Mouse (Mus musculus): Measurements from ENCODE around the gene Clpx. TPM values are rescaled to one million over a fixed set of nuclear protein-coding genes. Genes with fewer than 3 reads are reported as not detected.

Gene Clpx
- total and polyA plus RNA-seq, 3 experiments: 18.0 to 114 (median 98.8) TPM

DNA sequence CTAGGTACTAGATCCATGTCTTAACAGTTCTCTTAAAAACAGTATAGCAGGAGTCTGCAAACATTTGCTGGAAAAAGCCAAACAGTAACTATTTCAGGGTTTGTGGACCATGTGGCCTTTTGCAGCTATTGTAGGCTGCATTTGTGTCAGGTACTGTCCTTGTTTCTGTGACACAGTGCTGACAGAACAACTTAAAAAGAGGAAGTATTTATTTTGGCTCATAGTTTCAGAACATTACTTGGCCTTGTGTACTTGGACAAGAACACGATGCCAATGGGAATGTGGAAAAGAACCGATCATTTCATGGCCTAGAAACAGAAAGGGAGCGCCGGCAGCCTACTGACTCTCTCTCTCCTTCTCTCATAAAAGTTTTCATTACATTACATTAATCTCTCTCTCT lies 9.5 kb downstream of the Clpx start:
- 42% methylated on average over 4 of the region's 4 CpGs for WGBS
- Histone ChIP-seq H3K79me2 (replicated peaks; ENCODE audit: control insufficient read depth, insufficient read depth, low read length) (no peaks in the 10 kb centered on the region), H3K36me3 (ENCODE audit: control insufficient read depth, insufficient read depth, low read length) (peaks cover 55% of the 10 kb centered on the region), H3K4me3 (no peak overlapping the region), H3K9ac (ENCODE audit: low read depth, low read length) (no peak overlapping the region), H3K4me1 (ENCODE audit: control insufficient read depth, insufficient read depth, low read length) (peaks cover 13% of the 10 kb centered on the region), H3K27ac (peak overlapping the region; percentile 53), H3K27me3 (ENCODE audit: control insufficient read depth, insufficient read depth, low read length) (no peaks in the 10 kb centered on the region)
- no peak for DNase-seq
- intact Hi-C loops (cut with DNase I): no loop called here
- TF ChIP-seq POLR2A (IDR thresholded peaks at IDR 0.05; ENCODE audit: insufficient read depth, low read depth, low read length) (no peak), EP300 (IDR thresholded peaks at IDR 0.05; ENCODE audit: insufficient read depth, low read depth, low read length) (no peak), CTCF (IDR thresholded peaks at IDR 0.05) (no peak)

DNA sequence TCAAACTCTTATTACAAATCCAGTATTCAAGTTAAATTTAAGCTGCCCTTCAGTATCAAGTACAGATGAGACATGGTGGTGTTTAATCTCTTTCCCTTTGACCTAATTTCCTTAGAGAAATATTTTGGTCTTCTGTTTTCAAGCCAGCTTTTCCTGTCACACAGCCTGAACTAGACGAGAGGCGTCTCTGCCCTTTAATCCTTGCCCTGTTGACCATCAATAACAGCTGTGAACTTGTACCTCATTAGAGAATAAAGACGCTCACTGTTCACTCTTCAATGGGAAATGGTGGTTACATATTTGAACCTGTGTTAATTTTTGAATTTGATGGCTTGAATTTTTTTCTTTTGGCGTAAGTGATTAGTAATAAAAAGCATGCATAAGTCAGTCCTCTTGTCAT lies 10.2 kb downstream of the Clpx start:
- intact Hi-C loops (cut with DNase I): no loop called here
- DNase-seq: no peak
- Histone ChIP-seq H3K4me1 (ENCODE audit: control insufficient read depth, insufficient read depth, low read length) (peaks cover 13% of the 10 kb centered on the region), H3K9ac (ENCODE audit: low read depth, low read length) (no peak overlapping the region), H3K4me3 (no peak overlapping the region), H3K27me3 (ENCODE audit: control insufficient read depth, insufficient read depth, low read length) (no peaks in the 10 kb centered on the region), H3K36me3 (ENCODE audit: control insufficient read depth, insufficient read depth, low read length) (peaks cover 53% of the 10 kb centered on the region), H3K27ac (peak overlapping the region; percentile 53), H3K79me2 (replicated peaks; ENCODE audit: control insufficient read depth, insufficient read depth, low read length) (no peaks in the 10 kb centered on the region; the same call in 1 of the 2 replicates)
- WGBS: 24% methylated on average over 4 of the region's 4 CpGs
- TF ChIP-seq POLR2A (IDR thresholded peaks at IDR 0.05; ENCODE audit: insufficient read depth, low read depth, low read length) (no peak), EP300 (IDR thresholded peaks at IDR 0.05; ENCODE audit: insufficient read depth, low read depth, low read length) (no peak), CTCF (IDR thresholded peaks at IDR 0.05) (no peak)

DNA sequence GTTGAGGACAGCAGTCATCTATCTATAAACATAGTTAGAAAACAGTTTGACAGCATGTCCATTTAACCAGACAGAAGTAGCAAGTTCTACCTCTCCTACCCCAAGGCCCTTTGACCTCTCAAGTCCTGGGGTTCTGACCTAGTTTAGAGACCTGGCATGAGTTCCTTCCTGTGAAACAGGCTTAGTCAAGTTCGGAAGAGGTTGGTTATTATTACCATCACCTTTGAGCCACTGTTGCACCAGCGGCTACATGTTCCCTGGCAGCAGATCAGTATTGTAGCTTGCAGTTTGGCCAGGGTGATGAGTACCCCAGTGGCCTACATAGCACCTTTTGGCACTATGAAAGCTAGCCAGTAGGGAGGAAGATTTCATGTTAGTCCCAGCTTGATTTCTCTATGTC lies 12.6 kb downstream of the Clpx start:
- 56% methylated on average over 2 of the region's 2 CpGs for WGBS
- intact Hi-C loops (cut with DNase I): no loop called here
- TF ChIP-seq POLR2A (IDR thresholded peaks at IDR 0.05; ENCODE audit: insufficient read depth, low read depth, low read length): no peak
- TF ChIP-seq CTCF (IDR thresholded peaks at IDR 0.05): no peak
- 0 out of 2 replicates have a peak, but pooled peaks have one; percentile 18 for TF ChIP-seq EP300 (IDR thresholded peaks at IDR 0.05; ENCODE audit: insufficient read depth, low read depth, low read length)
- Histone ChIP-seq H3K4me3 (no peak overlapping the region), H3K36me3 (ENCODE audit: control insufficient read depth, insufficient read depth, low read length) (peaks cover 45% of the 10 kb centered on the region), H3K4me1 (ENCODE audit: control insufficient read depth, insufficient read depth, low read length) (peaks cover 12% of the 10 kb centered on the region), H3K27ac (peak overlapping the region; percentile 60), H3K79me2 (replicated peaks; ENCODE audit: control insufficient read depth, insufficient read depth, low read length) (no peaks in the 10 kb centered on the region; the same call in 1 of the 2 replicates), H3K27me3 (ENCODE audit: control insufficient read depth, insufficient read depth, low read length) (no peaks in the 10 kb centered on the region), H3K9ac (ENCODE audit: low read depth, low read length) (no peak overlapping the region)
- DNase-seq: peak in 1 of 2 experiments; percentile 59

DNA sequence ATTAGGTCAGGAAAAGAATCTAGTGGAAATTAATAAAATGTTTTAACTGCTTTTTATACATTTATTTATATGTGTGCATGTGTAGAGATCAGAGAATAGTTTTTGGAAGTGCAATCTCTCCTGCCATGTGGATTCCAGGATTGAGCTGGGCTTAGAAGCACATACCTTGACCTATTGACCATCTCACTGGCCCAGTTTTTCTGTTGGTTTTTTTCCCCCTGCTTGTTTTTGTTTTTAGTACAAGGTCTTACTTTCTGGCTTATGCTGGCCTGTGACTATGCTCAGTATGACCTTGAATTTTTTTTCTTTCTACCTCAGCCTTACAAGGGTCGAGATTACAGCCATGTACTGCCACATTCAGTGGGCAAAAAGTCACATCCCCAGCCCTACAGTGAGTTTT lies 14.0 kb downstream of the Clpx start:
- DNase-seq: no peak
- Histone ChIP-seq H3K9ac (ENCODE audit: low read depth, low read length) (no peak overlapping the region), H3K79me2 (replicated peaks; ENCODE audit: control insufficient read depth, insufficient read depth, low read length) (no peaks in the 10 kb centered on the region; the same call in 1 of the 2 replicates), H3K27ac (no peak overlapping the region), H3K27me3 (ENCODE audit: control insufficient read depth, insufficient read depth, low read length) (no peaks in the 10 kb centered on the region), H3K4me3 (no peak overlapping the region), H3K4me1 (ENCODE audit: control insufficient read depth, insufficient read depth, low read length) (peaks cover 12% of the 10 kb centered on the region), H3K36me3 (ENCODE audit: control insufficient read depth, insufficient read depth, low read length) (peaks cover 38% of the 10 kb centered on the region)
- 55% methylated on average over 1 of the region's 1 CpGs for WGBS
- intact Hi-C loops (cut with DNase I): no loop called here
- TF ChIP-seq EP300 (IDR thresholded peaks at IDR 0.05; ENCODE audit: insufficient read depth, low read depth, low read length) (no peak), POLR2A (IDR thresholded peaks at IDR 0.05; ENCODE audit: insufficient read depth, low read depth, low read length) (no peak), CTCF (IDR thresholded peaks at IDR 0.05) (no peak)

DNA sequence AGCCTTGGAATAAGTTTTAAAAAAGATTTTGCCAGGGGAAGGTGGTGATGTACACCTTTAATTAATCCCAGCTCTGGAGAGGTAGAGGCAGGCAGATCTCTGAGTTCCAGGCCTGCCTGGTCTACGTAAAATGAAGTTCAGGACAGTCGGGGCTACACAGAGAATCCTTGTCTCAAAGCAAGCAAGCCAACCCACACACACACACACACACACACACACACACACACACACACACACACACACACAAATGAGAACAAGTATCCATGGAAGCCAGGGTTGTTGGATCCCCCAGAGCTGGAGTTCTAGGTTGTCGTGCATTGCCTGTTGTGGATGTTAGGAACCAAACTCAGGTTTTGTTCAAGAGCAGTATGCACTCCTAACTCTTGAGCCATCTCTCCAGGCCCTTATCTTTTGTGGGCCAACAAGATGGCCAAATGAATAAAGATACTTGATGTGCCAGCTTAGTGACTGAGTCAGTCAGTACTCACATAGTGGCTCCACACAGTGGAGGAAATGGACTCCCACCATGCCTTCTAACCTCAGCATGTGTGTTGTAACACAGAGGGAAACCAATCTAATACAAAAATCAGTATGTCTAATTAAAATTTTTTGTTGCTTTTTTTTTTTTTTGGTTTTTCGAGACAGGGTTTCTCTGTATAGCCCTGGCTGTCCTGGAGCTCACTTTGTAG lies 18.8 kb downstream of the Clpx start:
- H3K36me3 ChIP-seq (ENCODE audit: control insufficient read depth, insufficient read depth, low read length): peaks cover 12% of the 10 kb centered on the region
- no peak overlapping the region for H3K27ac ChIP-seq
- TF ChIP-seq POLR2A (IDR thresholded peaks at IDR 0.05; ENCODE audit: insufficient read depth, low read depth, low read length) (no peak), EP300 (IDR thresholded peaks at IDR 0.05; ENCODE audit: insufficient read depth, low read depth, low read length) (no peak), CTCF (IDR thresholded peaks at IDR 0.05) (no peak)
- DNase-seq: no peak
- no peaks in the 10 kb centered on the region; the same call in 1 of the 2 replicates for H3K79me2 ChIP-seq (replicated peaks; ENCODE audit: control insufficient read depth, insufficient read depth, low read length)
- intact Hi-C loops (cut with DNase I): no loop called here
- no peak overlapping the region for H3K4me3 ChIP-seq
- H3K4me1 ChIP-seq (ENCODE audit: control insufficient read depth, insufficient read depth, low read length): no peaks in the 10 kb centered on the region
- no peak overlapping the region for H3K9ac ChIP-seq (ENCODE audit: low read depth, low read length)
- no peaks in the 10 kb centered on the region for H3K27me3 ChIP-seq (ENCODE audit: control insufficient read depth, insufficient read depth, low read length)
- 94% methylated on average over 4 of the region's 4 CpGs for WGBS

DNA sequence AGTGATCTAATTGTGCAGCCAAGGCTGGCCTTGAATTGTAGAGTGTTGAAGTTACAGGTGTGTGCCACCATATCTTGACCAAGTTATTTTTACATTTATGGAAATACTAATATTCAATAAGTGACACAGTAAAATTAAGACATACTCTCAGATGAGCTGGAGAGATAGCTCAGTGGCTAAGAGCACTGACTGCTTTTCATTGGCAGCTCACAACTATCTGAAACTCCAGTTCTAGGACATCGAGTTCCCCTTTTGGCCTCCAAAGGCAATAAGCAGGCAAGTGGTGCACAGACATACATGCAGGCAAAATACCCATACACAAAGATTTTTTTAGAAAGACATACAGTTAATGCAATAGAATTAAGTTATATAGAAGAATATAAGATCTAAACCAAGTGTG lies 19.8 kb downstream of the Clpx start:
- Histone ChIP-seq H3K27ac (no peak overlapping the region), H3K4me3 (no peak overlapping the region), H3K27me3 (ENCODE audit: control insufficient read depth, insufficient read depth, low read length) (no peaks in the 10 kb centered on the region), H3K79me2 (replicated peaks; ENCODE audit: control insufficient read depth, insufficient read depth, low read length) (no peaks in the 10 kb centered on the region; the same call in 1 of the 2 replicates), H3K4me1 (ENCODE audit: control insufficient read depth, insufficient read depth, low read length) (no peaks in the 10 kb centered on the region), H3K9ac (ENCODE audit: low read depth, low read length) (no peak overlapping the region), H3K36me3 (ENCODE audit: control insufficient read depth, insufficient read depth, low read length) (peaks cover 6% of the 10 kb centered on the region)
- no peak for TF ChIP-seq CTCF (IDR thresholded peaks at IDR 0.05)
- no peak for TF ChIP-seq POLR2A (IDR thresholded peaks at IDR 0.05; ENCODE audit: insufficient read depth, low read depth, low read length)
- TF ChIP-seq EP300 (IDR thresholded peaks at IDR 0.05; ENCODE audit: insufficient read depth, low read depth, low read length): no peak
- WGBS: 95% methylated on average over 1 of the region's 1 CpGs
- intact Hi-C loops (cut with DNase I): no loop called here
- DNase-seq: no peak

All from heart, adult 2 months (tissue).